Mouse (Mus musculus) forelimb bud, embryonic 11.5 days (tissue): ENCODE measurements around the gene Stil.
A peak's percentile ranks its signal among the peaks of the same experiment; 100 is the strongest.
"Not testable (repeated sequence)": the region's sequence is repeated elsewhere in the genome, so short reads cannot be mapped to it uniquely, and the experiment has no call there.

Experiments
- DNase-seq: peaks from one replicate; pipeline ENCODE4 v3.0.0-alpha.2; 2012; ENCODE audit warnings: low read depth, low spot score

Stil gene

GRCm38 (mm10) chr4:114999773-115000428, at the start of gene Stil:
Gene Stil (plus strand): TSS chr4:115000159.
- DNase-seq = peak; percentile 99

GRCm38 (mm10) chr4:114953172-114953571, 46.8 kb upstream of the Stil start:
- DNase-seq = no peak

GRCm38 (mm10) chr4:114957403-114957802, 42.6 kb upstream of the Stil start:
- no peak for DNase-seq

GRCm38 (mm10) chr4:114958231-114958630, 41.7 kb upstream of the Stil start:
- DNase-seq = no peak

- no peak for DNase-seq
Observed at GRCm38 (mm10) chr4:114958786-114959185, 41.2 kb upstream of the Stil start.

GRCm38 (mm10) chr4:114959533-114959932, 40.4 kb upstream of the Stil start:
- DNase-seq = no peak

- not testable (repeated sequence) for DNase-seq
Observed at GRCm38 (mm10) chr4:114960881-114961280, 39.1 kb upstream of the Stil start.

GRCm38 (mm10) chr4:114970736-114971135, 29.2 kb upstream of the Stil start:
- DNase-seq = no peak

GRCm38 (mm10) chr4:114973229-114973740, 26.7 kb upstream of the Stil start:
- DNase-seq = no peak

GRCm38 (mm10) chr4:114982619-114983018, 17.3 kb upstream of the Stil start:
- no peak for DNase-seq

- DNase-seq = no peak
Observed at GRCm38 (mm10) chr4:114983020-114983419, 16.9 kb upstream of the Stil start.

- DNase-seq = peak; percentile 8
Observed at GRCm38 (mm10) chr4:114986211-114986590, 13.8 kb upstream of the Stil start.

- DNase-seq = peak; percentile 71
Observed at GRCm38 (mm10) chr4:114986591-114987432, 13.1 kb upstream of the Stil start, which contains the start of gene Cmpk1. Gene Cmpk1 (minus strand): TSS chr4:114987241.

- no peak for DNase-seq
Observed at GRCm38 (mm10) chr4:114994218-114994617, 5.7 kb upstream of the Stil start.

GRCm38 (mm10) chr4:114997051-114997450, 2.9 kb upstream of the Stil start:
- peak; percentile 11 for DNase-seq

GRCm38 (mm10) chr4:114999445-114999772, 550 bp upstream of the Stil start:
- no peak for DNase-seq

- no peak for DNase-seq
Observed at GRCm38 (mm10) chr4:115000429-115000795, 453 bp downstream of the Stil start.

- DNase-seq = no peak
Observed at GRCm38 (mm10) chr4:115014276-115014675, 14.3 kb downstream of the Stil start.

- DNase-seq = no peak
Observed at GRCm38 (mm10) chr4:115019997-115020396, 20.0 kb downstream of the Stil start.

GRCm38 (mm10) chr4:115035043-115035442, 35.1 kb downstream of the Stil start:
- DNase-seq = no peak

GRCm38 (mm10) chr4:115038242-115038641, 38.3 kb downstream of the Stil start:
- DNase-seq = no peak

- no peak for DNase-seq
Observed at GRCm38 (mm10) chr4:115045621-115046020, 45.7 kb downstream of the Stil start.

GRCm38 (mm10) chr4:115047750-115048149, 47.8 kb downstream of the Stil start:
- DNase-seq = no peak
